Mouse (Mus musculus) thymus, postnatal 10 days (tissue): ENCODE results near the gene Ephb1.

Experiments used
- DNase-seq, 2 experiments: peaks; one replicate each; pipeline ENCODE4 v3.0.0; 2021; ENCODE audit warnings: low spot score in 2 of 2

Ephb1 gene

DNA sequence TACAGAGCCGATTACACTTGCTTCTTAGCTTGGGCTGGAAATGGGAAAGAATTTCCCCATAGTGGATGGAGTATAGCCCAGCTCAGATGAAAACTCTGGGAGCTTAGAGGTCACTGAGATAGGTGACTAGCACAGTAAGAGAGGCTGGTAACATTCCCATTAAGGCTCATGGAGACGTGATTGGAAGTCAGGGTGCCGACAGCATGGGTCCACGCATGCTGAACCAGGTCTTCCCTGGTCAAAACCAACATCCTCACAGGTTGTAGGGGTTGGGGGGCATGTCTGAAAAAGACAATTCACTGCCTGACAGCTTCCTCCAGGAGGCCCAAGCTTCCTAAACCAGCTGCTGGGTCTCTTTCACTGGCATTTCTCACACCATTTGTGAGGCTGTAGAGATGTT lies 445.0 kb downstream of the Ephb1 start:
- no peak for DNase-seq

GRCm38 (mm10) chr9:101908849-101909248 lies 445.6 kb downstream of the Ephb1 start:
- no peak for DNase-seq

GRCm38 (mm10) chr9:101907747-101908255 lies 446.7 kb downstream of the Ephb1 start:
- no peak for DNase-seq

- DNase-seq, result no peak
Observed at GRCm38 (mm10) chr9:101903406-101903805, 451.1 kb downstream of the Ephb1 start.

GRCm38 (mm10) chr9:101897851-101898250 lies 456.6 kb downstream of the Ephb1 start:
- DNase-seq, result no peak

GRCm38 (mm10) chr9:101883295-101883694 lies 471.2 kb downstream of the Ephb1 start:
- no peak for DNase-seq

DNA sequence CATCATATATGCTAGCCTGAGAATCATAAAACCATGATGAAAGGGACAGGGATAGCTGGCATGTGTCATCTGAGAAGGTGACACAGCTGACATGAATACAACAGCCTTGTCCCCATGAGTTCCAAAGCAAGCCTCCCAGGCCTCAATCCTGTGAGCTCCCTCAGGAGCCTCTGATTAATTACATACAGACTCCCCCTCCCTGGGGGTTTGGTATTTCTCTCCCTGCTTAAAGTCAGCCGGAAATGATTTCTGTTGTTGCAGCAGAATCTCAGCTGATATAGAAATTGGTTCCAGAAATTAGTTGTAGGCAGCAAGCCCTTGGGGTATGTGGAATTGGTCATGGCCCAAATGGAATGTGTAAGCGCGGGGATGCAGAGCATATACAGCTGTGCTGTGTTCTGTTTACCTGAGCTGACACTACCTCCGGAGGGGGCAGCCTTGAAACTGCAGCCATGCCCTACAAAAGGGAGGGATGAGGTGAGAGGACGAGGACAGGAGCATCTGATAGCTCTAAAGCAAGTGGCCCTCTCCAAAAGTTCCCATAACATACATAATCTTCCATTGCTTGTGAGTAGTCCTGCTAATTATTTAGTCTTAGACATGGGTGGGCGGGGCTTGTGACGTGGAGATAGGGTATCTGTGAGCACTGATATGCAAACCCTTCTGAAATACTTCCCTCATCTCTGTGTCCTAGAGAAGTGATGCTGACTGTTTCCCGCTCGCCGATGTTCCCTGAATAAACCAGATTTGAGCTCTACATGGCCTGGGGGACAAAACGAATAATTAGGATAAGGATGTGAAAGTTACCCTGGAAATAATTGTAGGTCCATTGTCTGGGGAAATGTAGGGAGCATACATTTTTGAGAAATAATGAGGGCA lies 477.1 kb downstream of the Ephb1 start:
- no peak for DNase-seq

- no peak for DNase-seq
Observed at GRCm38 (mm10) chr9:101875306-101875705, 479.2 kb downstream of the Ephb1 start.
